Mouse (Mus musculus): ENCODE measurements around the gene Mpv17l2. TPM values are rescaled to one million over a fixed set of nuclear protein-coding genes. Genes with fewer than 3 reads are reported as not detected.

Gene Mpv17l2
- total RNA-seq (2014; fragmentation: Nextera tagmentation) (58.3 and 111 TPM in 2 replicates), total RNA-seq (2017) (4.3 and 17.6 TPM in 2 replicates)

GRCm38 (mm10) chr8:70760775-70761406 lies at the start of gene Mpv17l2:
Gene Mpv17l2 (minus strand): TSS chr8:70760946.
- ATAC-seq (replicated peaks; ENCODE audit: low FRiP score, low TSS enrichment, poor library complexity, severe bottlenecking), result peak; percentile 81

GRCm38 (mm10) chr8:70808955-70809701 lies 48.4 kb upstream of the Mpv17l2 start:
- no peak for ATAC-seq (replicated peaks; ENCODE audit: low FRiP score, low TSS enrichment, poor library complexity, severe bottlenecking)

- no peak for ATAC-seq (replicated peaks; ENCODE audit: low FRiP score, low TSS enrichment, poor library complexity, severe bottlenecking)
Measured at GRCm38 (mm10) chr8:70808239-70808638, 47.5 kb upstream of the Mpv17l2 start, which contains the start of gene Il12rb1. Gene Il12rb1 (plus strand): TSS chr8:70808449.

GRCm38 (mm10) chr8:70807304-70807703 lies 46.6 kb upstream of the Mpv17l2 start:
- ATAC-seq (replicated peaks; ENCODE audit: low FRiP score, low TSS enrichment, poor library complexity, severe bottlenecking), result no peak

GRCm38 (mm10) chr8:70806541-70806940 lies 45.8 kb upstream of the Mpv17l2 start:
- ATAC-seq (replicated peaks; ENCODE audit: low FRiP score, low TSS enrichment, poor library complexity, severe bottlenecking), result no peak

- peak; percentile 77 for ATAC-seq (replicated peaks; ENCODE audit: low FRiP score, low TSS enrichment, poor library complexity, severe bottlenecking)
Measured at GRCm38 (mm10) chr8:70804481-70805206, 43.9 kb upstream of the Mpv17l2 start, which contains the start of gene Mast3. Gene Mast3 (minus strand): TSS chr8:70805054.

- ATAC-seq (replicated peaks; ENCODE audit: low FRiP score, low TSS enrichment, poor library complexity, severe bottlenecking), result no peak
Measured at GRCm38 (mm10) chr8:70803761-70804480, 43.2 kb upstream of the Mpv17l2 start.

- ATAC-seq (replicated peaks; ENCODE audit: low FRiP score, low TSS enrichment, poor library complexity, severe bottlenecking), result no peak
Measured at GRCm38 (mm10) chr8:70802786-70803510, 42.2 kb upstream of the Mpv17l2 start.

GRCm38 (mm10) chr8:70801830-70802229 lies 41.1 kb upstream of the Mpv17l2 start:
- no peak for ATAC-seq (replicated peaks; ENCODE audit: low FRiP score, low TSS enrichment, poor library complexity, severe bottlenecking)

GRCm38 (mm10) chr8:70801156-70801555 lies 40.4 kb upstream of the Mpv17l2 start:
- ATAC-seq (replicated peaks; ENCODE audit: low FRiP score, low TSS enrichment, poor library complexity, severe bottlenecking), result no peak

GRCm38 (mm10) chr8:70800648-70801047 lies 39.9 kb upstream of the Mpv17l2 start:
- ATAC-seq (replicated peaks; ENCODE audit: low FRiP score, low TSS enrichment, poor library complexity, severe bottlenecking), result no peak

GRCm38 (mm10) chr8:70798281-70798680 lies 37.5 kb upstream of the Mpv17l2 start:
- ATAC-seq (replicated peaks; ENCODE audit: low FRiP score, low TSS enrichment, poor library complexity, severe bottlenecking), result no peak

- ATAC-seq (replicated peaks; ENCODE audit: low FRiP score, low TSS enrichment, poor library complexity, severe bottlenecking), result peak; percentile 79
Measured at GRCm38 (mm10) chr8:70797081-70798070, 36.6 kb upstream of the Mpv17l2 start.

GRCm38 (mm10) chr8:70796403-70797080 lies 35.8 kb upstream of the Mpv17l2 start:
- no peak for ATAC-seq (replicated peaks; ENCODE audit: low FRiP score, low TSS enrichment, poor library complexity, severe bottlenecking)

- ATAC-seq (replicated peaks; ENCODE audit: low FRiP score, low TSS enrichment, poor library complexity, severe bottlenecking), result no peak
Measured at GRCm38 (mm10) chr8:70795370-70795769, 34.6 kb upstream of the Mpv17l2 start.

GRCm38 (mm10) chr8:70794215-70794614 lies 33.5 kb upstream of the Mpv17l2 start:
- no peak for ATAC-seq (replicated peaks; ENCODE audit: low FRiP score, low TSS enrichment, poor library complexity, severe bottlenecking)

GRCm38 (mm10) chr8:70792700-70793099 lies 32.0 kb upstream of the Mpv17l2 start:
- peak; percentile 16 for ATAC-seq (replicated peaks; ENCODE audit: low FRiP score, low TSS enrichment, poor library complexity, severe bottlenecking)
